Mouse (Mus musculus) brown adipose tissue, adult 24 weeks (tissue): ENCODE measurements around the gene Rasa2. TPM values are rescaled to one million over a fixed set of nuclear protein-coding genes. Genes with fewer than 3 reads are reported as not detected.

Experiments
- H3K27ac ChIP-seq: fragments of 200-500 bp; replicated peaks from 2 replicates; pipeline ENCODE4 v1.5.1; 2012; ENCODE audit warnings: low read depth, mild to moderate bottlenecking, low read length
- H3K4me1 ChIP-seq: fragments of 200-500 bp; 2 replicates; pipeline ENCODE4 v1.6.1; 2012; ENCODE audit warnings: low read length, mixed read lengths; ENCODE audit not compliant: control insufficient read depth, insufficient read depth, insufficient read length
- H3K4me3 ChIP-seq: fragments of 200-500 bp; 2 replicates; pipeline ENCODE4 v1.5.1; 2012; ENCODE audit warnings: low read depth, mild to moderate bottlenecking, low read length, moderate library complexity; ENCODE audit not compliant: insufficient read depth
- polyA plus RNA-seq: library from polyadenylated mRNA; stranded (reverse); fragments of >200 nt; gene quantifications from 2 replicates; pipeline ENCODE4 v1.2.4, GENCODE M21; 2012; ENCODE audit not compliant: missing spikeins, insufficient read depth, insufficient read length

Rasa2 gene
- polyA plus RNA-seq, 1 experiment, result 5.7 TPM

DNA sequence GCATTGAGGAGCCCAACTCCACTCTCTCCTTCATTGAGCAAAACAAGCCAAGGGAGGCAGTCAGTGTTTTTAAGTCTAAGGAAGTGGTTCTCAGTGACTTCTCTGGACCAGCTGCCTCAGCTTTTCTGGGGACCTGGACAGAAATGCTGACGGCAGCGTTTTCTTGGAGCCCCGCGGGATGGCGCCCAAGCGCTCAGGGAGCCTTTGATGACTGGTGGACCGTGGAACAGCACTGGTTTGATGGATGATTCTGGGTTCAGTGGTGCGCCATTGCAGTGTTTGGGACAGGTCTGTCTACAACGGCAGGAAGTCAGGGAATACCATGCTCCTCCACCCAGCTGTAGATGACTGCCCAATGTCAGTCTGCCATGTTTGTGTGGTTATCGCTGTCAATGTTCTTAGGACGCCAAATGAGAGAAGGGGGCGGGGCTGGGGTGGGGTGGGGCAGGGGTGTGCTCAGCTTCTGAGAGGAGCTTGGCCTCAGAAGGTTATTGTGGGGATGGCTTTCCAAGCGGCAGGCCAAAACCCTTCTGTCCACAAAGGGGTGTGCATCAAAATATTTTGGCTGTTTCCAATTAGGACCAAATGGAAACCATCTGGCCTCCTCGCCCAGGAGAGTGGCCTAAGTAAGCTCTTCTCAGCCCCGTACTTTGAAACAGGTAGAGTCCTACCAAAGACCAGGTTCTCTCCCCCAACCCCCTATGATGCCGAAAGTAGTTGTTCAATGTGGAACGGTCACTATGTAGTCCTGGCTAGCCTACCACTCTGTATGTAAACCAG lies 127.1 kb downstream of the Rasa2 start:
- no peak overlapping the region for H3K27ac ChIP-seq
- H3K4me1 ChIP-seq, result peaks cover 2% of the 10 kb centered on the region; the same call in 1 of the 2 replicates
- H3K4me3 ChIP-seq, result no peak overlapping the region

DNA sequence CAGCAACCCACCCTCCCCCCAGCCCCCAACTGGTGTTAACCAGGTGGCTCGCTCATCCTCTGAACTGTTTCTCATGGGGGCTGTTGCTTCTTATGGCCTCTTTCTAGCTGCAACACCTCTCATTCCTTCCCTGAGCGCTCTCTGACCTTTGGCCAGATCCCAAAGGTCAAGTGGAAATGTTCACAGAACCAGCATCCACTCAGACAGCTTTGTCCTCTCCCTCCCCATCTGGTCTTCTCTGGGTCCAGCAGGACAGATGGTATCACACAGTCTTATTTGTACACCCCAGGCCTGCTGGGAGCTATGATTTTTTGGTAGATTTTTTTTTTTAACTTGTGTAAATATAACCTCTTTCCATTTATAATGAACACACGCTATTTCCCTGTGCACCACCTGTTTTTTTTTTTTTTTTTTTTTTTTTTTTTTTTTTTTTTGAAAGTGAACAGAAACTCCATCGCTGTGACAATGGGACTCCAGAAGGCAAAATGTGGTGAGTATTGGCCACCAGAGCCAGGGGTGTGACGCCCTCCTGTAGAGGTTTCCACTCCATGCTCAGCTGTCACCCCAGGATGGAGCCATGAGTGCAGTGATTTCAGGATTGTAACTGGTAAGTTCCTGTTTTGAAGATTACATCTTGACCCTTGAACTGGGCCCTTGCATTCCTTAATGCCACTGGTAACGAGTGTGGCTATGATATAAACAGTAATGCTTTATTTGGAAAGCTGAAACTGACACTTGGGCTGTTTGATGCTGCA lies 128.4 kb downstream of the Rasa2 start:
- H3K27ac ChIP-seq, result no peak overlapping the region
- H3K4me3 ChIP-seq, result no peak overlapping the region
- H3K4me1 ChIP-seq, result peaks cover 2% of the 10 kb centered on the region; the same call in 1 of the 2 replicates

DNA sequence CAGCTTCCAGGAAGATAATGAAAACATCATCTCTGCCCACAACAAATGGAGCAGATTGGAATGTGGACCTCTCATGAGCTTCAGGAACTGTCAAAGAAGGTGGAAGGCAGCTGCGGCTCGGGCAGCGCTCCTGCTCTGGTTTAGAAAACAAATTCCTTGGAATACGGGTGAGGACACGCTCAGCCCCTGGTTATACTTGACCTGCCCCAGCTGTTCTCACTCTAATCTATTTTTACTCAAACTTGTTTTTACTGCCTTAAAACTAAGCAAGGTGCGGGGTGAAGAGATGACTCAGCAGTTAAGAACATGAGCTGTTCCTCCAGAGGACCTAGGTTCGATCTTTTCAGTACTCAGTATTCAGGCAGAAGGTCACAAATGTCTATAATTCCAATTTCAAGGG lies 130.2 kb downstream of the Rasa2 start:
- Histone ChIP-seq H3K4me1 (peaks cover 2% of the 10 kb centered on the region; the same call in 1 of the 2 replicates), H3K4me3 (no peak overlapping the region), H3K27ac (no peak overlapping the region)

DNA sequence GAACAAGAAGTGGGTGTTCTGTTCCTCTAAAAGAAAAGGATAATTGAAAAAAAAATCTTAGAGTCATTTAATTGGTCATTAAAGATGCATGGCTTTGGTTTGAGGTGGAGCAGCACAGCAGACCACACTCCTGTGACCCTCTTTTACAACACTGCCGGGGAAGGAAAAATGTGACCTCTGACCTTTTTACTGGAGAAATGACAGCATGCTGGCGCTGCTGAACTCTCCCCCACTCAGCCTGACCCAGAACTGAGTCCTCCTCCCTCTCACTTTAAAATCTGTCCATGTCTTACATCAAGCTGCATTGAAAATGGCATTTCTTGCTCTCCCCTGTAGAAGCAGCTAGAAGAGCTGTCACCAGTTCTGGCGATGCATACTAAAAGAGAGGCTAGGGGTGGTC lies 138.2 kb downstream of the Rasa2 start:
- H3K4me3 ChIP-seq, result no peak overlapping the region
- H3K4me1 ChIP-seq, result peaks cover 3% of the 10 kb centered on the region; the same call in 1 of the 2 replicates
- peak overlapping the region; percentile 76 for H3K27ac ChIP-seq

DNA sequence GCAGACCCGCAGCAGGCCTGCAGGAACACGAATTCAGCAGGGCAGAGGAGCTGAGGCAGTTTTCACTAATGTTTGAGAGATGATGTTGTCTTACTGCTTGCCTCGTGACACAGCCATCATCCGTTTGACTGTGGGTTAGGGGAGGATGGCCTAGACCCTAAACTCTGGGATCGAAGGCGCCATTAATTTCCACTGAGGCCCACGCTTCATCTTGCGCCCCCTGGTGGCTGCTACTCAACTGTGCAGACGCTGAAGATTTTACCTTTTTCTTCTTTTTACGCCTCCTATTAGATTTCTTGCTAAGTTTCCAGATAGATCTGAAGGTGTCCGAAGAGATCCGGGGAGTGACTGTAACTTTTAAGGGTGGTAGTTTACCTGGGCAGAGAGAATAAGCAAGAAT lies 139.6 kb downstream of the Rasa2 start:
- peaks cover 3% of the 10 kb centered on the region; the same call in 1 of the 2 replicates for H3K4me1 ChIP-seq
- no peak overlapping the region for H3K27ac ChIP-seq
- H3K4me3 ChIP-seq, result no peak overlapping the region

Other genes with a start within 250 kb of the Rasa2 start
- gene Rnf7, start 152.9 kb downstream of the Rasa2 start, polyA plus RNA-seq, result 175 and 193 TPM in 2 replicates
- not detected in 2 replicates for gene Gm28729, start 106.4 kb downstream of the Rasa2 start, polyA plus RNA-seq
- gene Zbtb38, start 121.2 kb upstream of the Rasa2 start, polyA plus RNA-seq, result 16.8 and 18.7 TPM in 2 replicates